Mouse (Mus musculus) hindbrain, postnatal 0 days (tissue): ENCODE measurements around the gene Dop1a. TPM values are rescaled to one million over a fixed set of nuclear protein-coding genes. Genes with fewer than 3 reads are reported as not detected.
"Not testable (repeated sequence)": the region's sequence is repeated elsewhere in the genome, so short reads cannot be mapped to it uniquely, and the experiment has no call there.

Source experiments
- ATAC-seq: fragments of 200-750 bp; cut with Nextera tagmentation; 2 replicates; pipeline ENCODE4 v1.8.0; 2017; ENCODE audit warnings: mild to moderate bottlenecking, moderate TSS enrichment, moderate library complexity
- DNase-seq: peaks from one replicate; pipeline ENCODE4 v3.0.0-alpha.2; 2015; ENCODE audit warnings: low spot score
- H3K27ac ChIP-seq: fragments of 300-500 bp; sonication (generic); 2 replicates; pipeline ENCODE4 v1.5.1; 2014; ENCODE audit warnings: mild to moderate bottlenecking
- H3K27me3 ChIP-seq: fragments of 300-500 bp; sonication (generic); 2 replicates; pipeline ENCODE4 v1.6.1; 2014; ENCODE audit warnings: low read length, mixed read lengths; ENCODE audit not compliant: insufficient read depth
- H3K36me3 ChIP-seq: fragments of 300-500 bp; sonication (generic); 2 replicates; pipeline ENCODE4 v1.6.1; 2014; ENCODE audit warnings: low read length, mixed read lengths; ENCODE audit not compliant: insufficient read depth
- H3K4me1 ChIP-seq: fragments of 300-500 bp; sonication (generic); 2 replicates; pipeline ENCODE4 v1.6.1; 2014; ENCODE audit warnings: antibody characterized with exemption, low read length, mixed read lengths; ENCODE audit not compliant: insufficient read depth
- H3K4me2 ChIP-seq: fragments of 300-500 bp; sonication (generic); 2 replicates; pipeline ENCODE4 v1.6.1; 2014; ENCODE audit warnings: low read depth, mild to moderate bottlenecking, low read length, moderate library complexity, mixed read lengths
- H3K4me3 ChIP-seq: fragments of 300-500 bp; sonication (generic); 2 replicates; pipeline ENCODE4 v1.5.1; 2014; ENCODE audit warnings: low read length
- H3K9ac ChIP-seq: fragments of 300-500 bp; sonication (generic); replicated peaks from 2 replicates; pipeline ENCODE4 v1.6.1; 2014; ENCODE audit warnings: mild to moderate bottlenecking, low read length, moderate library complexity, mixed read lengths
- H3K9me3 ChIP-seq: fragments of 300-500 bp; sonication (generic); 2 replicates; pipeline ENCODE4 v1.6.1; 2016; ENCODE audit warnings: low read length, mixed read lengths
- CTCF ChIP-seq: IDR thresholded peaks from 2 replicates; pipeline ENCODE4 v1.5.1; 2016; ENCODE audit warnings: antibody characterized with exemption, control low read depth, low read depth
- WGBS: fragments of 180-500 bp; shearing (Covaris S2); extraction: QIAGEN DNeasy Blood & Tissue Kit; methylation state at CpG from one replicate; pipeline ENCODE4 v1.1.7; 2014; 5-methylcytosine and 5-hydroxymethylcytosine counted together
- polyA plus RNA-seq: library from polyadenylated mRNA; unstranded; fragments of >200 nt; fragmentation: Nextera tagmentation; extraction: Ambion mirVana; gene quantifications from 2 replicates; pipeline ENCODE4 v1.2.1, GENCODE M21; 2015
- total RNA-seq: library from RNA; depleted of rRNA; stranded (reverse); fragments of >200 nt; gene quantifications from 2 replicates; pipeline ENCODE4 v1.2.3, GENCODE M21; 2014; rRNA removed

Dop1a gene
- total and polyA plus RNA-seq, 2 experiments from 2014 or later: 23.9 to 50.9 TPM

DNA sequence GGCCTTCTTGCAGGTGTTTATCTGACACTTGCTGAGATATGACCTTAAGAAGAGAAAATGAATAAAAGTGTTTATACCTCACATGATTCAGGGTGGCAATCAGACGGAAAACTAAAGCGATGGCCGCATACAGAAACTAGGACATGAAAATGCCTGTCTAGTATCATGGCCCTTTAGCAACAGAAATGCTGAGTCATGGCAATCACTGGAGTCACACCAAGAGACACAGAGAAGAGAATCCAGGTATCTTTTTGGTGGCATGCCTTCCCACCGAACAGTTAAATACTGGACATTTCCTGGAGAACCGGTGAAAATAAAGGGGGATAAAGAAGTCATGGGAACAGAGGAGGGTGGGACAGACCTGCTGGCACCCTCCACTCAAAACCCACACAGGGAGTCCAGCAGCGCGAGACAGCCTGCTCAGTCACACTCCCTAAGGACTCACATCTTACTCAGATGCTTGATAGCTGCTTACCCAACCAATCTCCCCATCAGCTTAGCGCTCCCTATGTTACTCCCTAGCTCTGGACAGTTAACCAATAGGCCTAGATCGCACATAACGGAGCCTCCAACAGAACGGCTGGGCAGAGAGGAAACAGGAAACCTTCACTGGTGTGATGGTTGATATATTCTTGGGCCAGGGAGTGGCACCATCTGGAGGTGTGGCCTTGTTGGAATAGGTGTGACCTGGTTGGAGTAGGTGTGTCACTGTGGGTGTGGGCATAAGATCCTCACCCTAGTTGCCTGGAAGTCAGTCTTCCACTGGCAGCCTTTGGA lies 120.3 kb downstream of the Dop1a start:
- no peak overlapping the region for H3K9ac ChIP-seq
- H3K27me3 ChIP-seq: no peaks in the 10 kb centered on the region
- no peak overlapping the region for H3K27ac ChIP-seq
- no peaks in the 10 kb centered on the region for H3K36me3 ChIP-seq
- no peaks in the 10 kb centered on the region for H3K9me3 ChIP-seq
- WGBS: 94% methylated on average over 11 of the region's 11 CpGs
- H3K4me1 ChIP-seq: no peaks in the 10 kb centered on the region
- ATAC-seq (peak; percentile 35; the same call in 1 of the 2 replicates), DNase-seq (no peak)
- H3K4me2 ChIP-seq: no peak overlapping the region
- no peak overlapping the region for H3K4me3 ChIP-seq
- TF ChIP-seq CTCF: no peak

DNA sequence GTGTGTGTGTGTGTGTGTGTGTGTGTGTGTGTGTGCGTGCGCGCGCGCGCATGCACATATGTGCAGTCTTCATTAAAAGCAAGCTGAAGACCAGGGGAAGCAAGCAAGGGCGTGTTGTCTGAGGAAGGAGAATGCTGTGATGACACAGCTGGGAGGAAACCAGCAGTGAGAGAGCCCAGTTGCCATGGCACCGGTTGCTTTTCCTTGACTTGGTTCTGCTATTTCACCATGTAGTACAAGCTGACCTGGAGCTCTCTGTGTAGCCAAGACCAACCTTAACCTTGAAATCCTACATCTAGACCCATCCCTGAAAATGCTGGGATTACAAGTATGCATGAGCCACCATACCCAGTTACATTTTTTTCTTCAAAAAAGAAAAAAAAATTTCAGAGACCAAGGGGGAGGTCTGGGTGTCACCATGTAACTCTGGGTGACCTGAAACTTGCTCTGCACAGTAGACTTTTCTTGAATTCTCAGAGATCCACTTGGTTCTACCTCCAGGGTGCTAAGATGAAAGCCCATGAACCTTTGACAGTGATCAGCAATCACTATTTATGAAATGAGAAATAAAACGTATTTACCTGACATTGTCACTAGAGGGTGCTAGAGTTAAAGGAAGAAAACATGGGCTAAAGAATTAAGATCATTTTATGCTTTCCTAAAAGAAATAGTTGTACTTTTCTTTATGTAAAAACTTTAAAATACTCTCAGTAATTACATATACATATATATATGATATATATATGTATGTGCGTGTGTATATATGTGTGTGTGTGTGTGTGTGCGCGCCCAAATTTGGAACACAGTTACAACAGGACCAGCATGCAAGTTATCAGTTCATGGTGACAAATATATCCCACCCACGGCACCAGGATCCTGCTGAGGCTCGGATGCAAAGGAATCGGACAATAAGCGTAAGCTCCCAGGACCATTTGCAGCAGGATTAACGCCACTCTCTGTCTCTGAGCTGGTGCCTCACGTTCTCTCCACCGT lies 126.0 kb downstream of the Dop1a start:
- 72% methylated on average over 19 of the region's 19 CpGs for WGBS
- ATAC-seq: peak; percentile 62
- peak; percentile 74 for TF ChIP-seq CTCF

GRCm38 (mm10) chr9:86594357-86594767 lies 127.4 kb downstream of the Dop1a start:
- not testable (repeated sequence) for H3K4me3 ChIP-seq, DNase-seq, H3K27ac ChIP-seq, H3K36me3 ChIP-seq, H3K9ac ChIP-seq, ATAC-seq, H3K4me2 ChIP-seq, H3K27me3 ChIP-seq, H3K4me1 ChIP-seq, H3K9me3 ChIP-seq
- WGBS: 50% methylated on average over 9 of the region's 10 CpGs

More for the DNA sequence above, 126.0 kb downstream of the Dop1a start:
- H3K36me3 ChIP-seq: no peaks in the 10 kb centered on the region
- H3K27ac ChIP-seq: peak overlapping the region; percentile 48; the same call in 1 of the 2 replicates
- DNase-seq: peak; percentile 72
- H3K4me3 ChIP-seq: no peak overlapping the region
- H3K9me3 ChIP-seq: no peaks in the 10 kb centered on the region
- no peaks in the 10 kb centered on the region for H3K4me1 ChIP-seq
- H3K4me2 ChIP-seq: no peak overlapping the region
- H3K9ac ChIP-seq: no peak overlapping the region
- H3K27me3 ChIP-seq: no peaks in the 10 kb centered on the region

DNA sequence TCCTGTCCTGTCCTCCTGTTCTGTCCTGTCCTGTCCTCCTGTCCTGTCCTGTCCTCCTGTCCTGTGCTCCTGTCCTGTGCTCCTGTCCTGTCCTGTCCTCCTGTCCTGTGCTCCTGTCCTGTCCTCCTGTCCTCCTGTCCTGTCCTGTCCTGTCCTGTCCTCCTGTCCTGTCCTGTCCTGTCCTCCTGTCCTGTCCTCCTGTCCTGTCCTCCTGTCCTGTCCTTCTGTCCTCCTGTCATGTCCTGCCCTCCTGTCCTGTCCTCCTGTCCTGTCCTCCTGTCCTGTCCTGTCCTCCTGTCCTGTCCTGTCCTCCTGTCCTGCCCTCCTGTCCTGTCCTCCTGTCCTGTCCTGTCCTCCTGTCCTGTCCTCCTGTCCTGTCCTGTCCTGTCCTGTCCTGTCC lies 130.0 kb downstream of the Dop1a start:
- not testable (repeated sequence) for H3K4me2 ChIP-seq, H3K27ac ChIP-seq, H3K4me3 ChIP-seq, H3K27me3 ChIP-seq, H3K4me1 ChIP-seq, H3K36me3 ChIP-seq, H3K9me3 ChIP-seq, ATAC-seq, DNase-seq, H3K9ac ChIP-seq

GRCm38 (mm10) chr9:86599723-86600303 lies 132.9 kb downstream of the Dop1a start:
- DNase-seq (no peak), ATAC-seq (no peak)
- Histone ChIP-seq H3K36me3 (no peaks in the 10 kb centered on the region), H3K27me3 (no peaks in the 10 kb centered on the region), H3K4me3 (no peak overlapping the region), H3K4me2 (no peak overlapping the region), H3K9me3 (no peaks in the 10 kb centered on the region), H3K4me1 (no peaks in the 10 kb centered on the region), H3K9ac (no peak overlapping the region), H3K27ac (no peak overlapping the region)
- 50% methylated on average over 8 of the region's 8 CpGs for WGBS
- TF ChIP-seq CTCF: no peak

Other genes starting within 250 kb of the Dop1a start
- 5.6 and 6.3 TPM in 2 replicates for gene Ube2cbp, start 2.2 kb upstream of the Dop1a start, total RNA-seq
- 6.8 and 7.4 TPM in 2 replicates for gene Ube2cbp, start 2.2 kb upstream of the Dop1a start, polyA plus RNA-seq
- 12.4 and 15.1 TPM in 2 replicates for gene Pgm3, start 104.7 kb downstream of the Dop1a start, total RNA-seq
- 28.9 and 30.0 TPM in 2 replicates for gene Pgm3, start 104.7 kb downstream of the Dop1a start, polyA plus RNA-seq
- 35.4 and 41.3 TPM in 2 replicates for gene Rwdd2a, start 104.8 kb downstream of the Dop1a start, total RNA-seq
- gene Rwdd2a, start 104.8 kb downstream of the Dop1a start, polyA plus RNA-seq: 79.2 and 82.4 TPM in 2 replicates
- gene Me1, start 228.8 kb downstream of the Dop1a start, total RNA-seq: 37.2 and 37.5 TPM in 2 replicates
- gene Me1, start 228.8 kb downstream of the Dop1a start, polyA plus RNA-seq: 75.0 and 76.5 TPM in 2 replicates